Mouse (Mus musculus): ENCODE results near the gene Ubac2.

The Ubac2 gene

GRCm38 (mm10) chr14:121924876-121925275 lies 46.5 kb downstream of the Ubac2 start:
- DNase-seq (ENCODE audit: low spot score), result no peak

GRCm38 (mm10) chr14:121926901-121927300 lies 48.5 kb downstream of the Ubac2 start:
- DNase-seq (ENCODE audit: low spot score), result no peak

- DNase-seq (ENCODE audit: low spot score), result no peak
Observed at GRCm38 (mm10) chr14:121927451-121927850, 49.0 kb downstream of the Ubac2 start.

GRCm38 (mm10) chr14:121928375-121929137 lies 50.1 kb downstream of the Ubac2 start:
- no peak for DNase-seq (ENCODE audit: low spot score)

- no peak for DNase-seq (ENCODE audit: low spot score)
Observed at GRCm38 (mm10) chr14:121929243-121929951, 51.0 kb downstream of the Ubac2 start.

- no peak for DNase-seq (ENCODE audit: low spot score)
Observed at GRCm38 (mm10) chr14:121930731-121931383, 52.4 kb downstream of the Ubac2 start.

GRCm38 (mm10) chr14:121931594-121931993 lies 53.2 kb downstream of the Ubac2 start:
- DNase-seq (ENCODE audit: low spot score), result no peak

GRCm38 (mm10) chr14:121932180-121932579 lies 53.8 kb downstream of the Ubac2 start:
- no peak for DNase-seq (ENCODE audit: low spot score)

- no peak for DNase-seq (ENCODE audit: low spot score)
Observed at GRCm38 (mm10) chr14:121933906-121934596, 55.6 kb downstream of the Ubac2 start.

- DNase-seq (ENCODE audit: low spot score), result no peak
Observed at GRCm38 (mm10) chr14:121934597-121934946, 56.2 kb downstream of the Ubac2 start.

GRCm38 (mm10) chr14:121936356-121936755 lies 57.9 kb downstream of the Ubac2 start:
- DNase-seq (ENCODE audit: low spot score), result no peak

- no peak for DNase-seq (ENCODE audit: low spot score)
Observed at GRCm38 (mm10) chr14:121936856-121937255, 58.4 kb downstream of the Ubac2 start.

GRCm38 (mm10) chr14:121937601-121938255 lies 59.3 kb downstream of the Ubac2 start:
- no peak for DNase-seq (ENCODE audit: low spot score)

- no peak for DNase-seq (ENCODE audit: low spot score)
Observed at GRCm38 (mm10) chr14:121938256-121939191, 60.1 kb downstream of the Ubac2 start.

GRCm38 (mm10) chr14:121939582-121939981 lies 61.2 kb downstream of the Ubac2 start:
- DNase-seq (ENCODE audit: low spot score), result no peak

- no peak for DNase-seq (ENCODE audit: low spot score)
Observed at GRCm38 (mm10) chr14:121946131-121946530, 67.7 kb downstream of the Ubac2 start.

- no peak for DNase-seq (ENCODE audit: low spot score)
Observed at GRCm38 (mm10) chr14:121946728-121947127, 68.3 kb downstream of the Ubac2 start.

GRCm38 (mm10) chr14:121947201-121947760 lies 68.9 kb downstream of the Ubac2 start:
- DNase-seq (ENCODE audit: low spot score), result no peak

- DNase-seq (ENCODE audit: low spot score), result no peak
Observed at GRCm38 (mm10) chr14:121947966-121948365, 69.5 kb downstream of the Ubac2 start.

GRCm38 (mm10) chr14:121949436-121949835 lies 71.0 kb downstream of the Ubac2 start:
- DNase-seq (ENCODE audit: low spot score), result no peak
